Mouse (Mus musculus) ES-CJ7 (cell line): ENCODE results near the gene 1810010D01Rik.

ENCODE experiments used
- DNase-seq: peaks from one replicate; pipeline ENCODE4 v3.0.0; 2011; ENCODE audit warnings: low read depth, low spot score

Gene 1810010D01Rik

DNA sequence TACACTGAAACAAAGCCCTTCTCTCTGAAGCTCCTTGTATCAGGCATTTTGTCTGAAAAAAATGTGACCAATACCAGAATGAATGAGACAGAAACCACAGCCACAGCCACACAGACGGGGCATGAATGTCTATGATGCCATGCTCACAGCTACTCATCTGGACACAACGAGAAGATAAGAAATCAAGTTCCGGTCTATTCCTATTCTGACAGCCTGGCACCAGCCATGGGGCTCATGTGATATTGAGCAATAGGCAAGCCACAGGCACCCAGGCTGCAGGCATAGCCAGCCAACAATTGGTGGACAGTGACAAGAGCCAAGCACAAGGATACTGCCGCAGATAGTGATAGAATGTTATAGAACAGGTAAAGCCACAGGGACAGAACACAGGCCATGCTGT, 7.6 kb upstream of the 1810010D01Rik start:
- no peak for DNase-seq

DNA sequence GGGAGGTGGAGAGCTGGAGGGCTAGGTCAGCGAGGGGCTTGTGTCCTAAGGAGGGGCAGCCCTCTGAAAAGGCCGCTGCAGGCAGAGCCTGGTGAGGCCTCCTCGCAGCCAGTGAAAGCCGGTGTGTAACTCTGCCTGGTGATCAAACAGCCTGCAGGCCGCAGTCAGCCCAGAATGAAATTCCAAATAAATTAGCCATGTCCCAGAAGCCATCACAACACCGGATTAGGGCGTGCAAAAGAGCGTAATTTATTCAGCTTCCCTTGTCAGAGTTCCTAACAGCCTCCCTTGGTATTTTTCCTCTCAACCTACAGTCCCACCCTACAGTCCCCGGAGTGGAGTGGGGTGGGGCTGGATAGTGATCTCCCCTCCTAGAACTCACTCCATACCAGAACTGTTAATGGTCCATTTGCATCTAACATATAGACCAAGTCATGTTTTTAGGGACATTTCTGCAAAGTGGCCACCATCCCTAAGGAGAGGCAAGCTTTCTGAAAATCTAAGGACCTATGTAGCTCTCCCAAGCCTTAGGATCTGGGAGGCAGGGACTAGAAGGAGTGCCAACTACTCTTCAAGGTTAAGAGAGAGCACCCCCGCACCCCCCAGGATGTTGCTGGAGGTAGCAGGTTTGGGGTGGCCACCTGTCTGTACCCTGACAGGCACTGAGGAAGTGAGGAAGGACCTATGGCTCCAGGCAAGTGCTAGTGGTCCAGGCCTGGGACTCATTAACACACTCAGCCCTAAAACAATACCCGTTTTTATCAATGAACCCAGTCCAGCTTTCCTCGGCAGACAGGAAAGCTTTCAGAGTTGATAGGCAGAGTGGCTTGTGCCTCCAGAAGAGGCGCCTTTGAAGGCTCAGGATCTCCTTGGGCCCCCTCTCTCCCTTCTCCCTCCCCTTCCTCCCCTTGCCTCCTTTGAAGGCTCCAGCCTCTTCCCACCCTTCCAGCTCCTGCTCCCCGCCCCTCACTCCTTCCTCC, 4.1 kb upstream of the 1810010D01Rik start:
- no peak for DNase-seq

DNA sequence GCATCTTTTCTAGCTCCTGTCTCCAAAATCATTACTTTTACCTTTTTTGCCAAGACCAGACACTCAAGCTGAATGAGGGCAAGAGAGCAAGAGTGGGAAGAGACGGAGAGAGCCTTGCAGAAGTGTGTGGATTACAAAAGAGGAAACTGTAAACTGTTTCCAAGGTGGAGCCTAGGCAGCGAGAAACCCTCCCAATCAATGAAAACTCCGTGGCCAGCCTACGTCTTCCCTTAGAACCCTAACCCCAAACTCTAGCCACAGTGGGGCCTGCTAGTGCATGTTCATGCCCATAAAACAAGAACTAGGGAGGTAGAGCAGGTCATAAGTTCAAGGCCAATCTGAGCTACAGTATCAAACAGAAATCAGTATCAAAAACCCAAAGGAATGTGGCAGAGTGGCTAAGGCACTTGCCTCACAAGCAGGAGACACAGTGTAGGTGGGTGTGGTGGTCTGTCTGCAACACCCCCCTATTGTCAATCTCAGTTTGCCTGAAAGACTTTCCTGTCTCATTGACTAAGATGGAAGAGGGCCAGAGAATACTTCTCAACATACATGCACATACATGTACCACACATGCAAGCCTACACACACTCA, 2.7 kb upstream of the 1810010D01Rik start:
- DNase-seq: peak; percentile 60

DNA sequence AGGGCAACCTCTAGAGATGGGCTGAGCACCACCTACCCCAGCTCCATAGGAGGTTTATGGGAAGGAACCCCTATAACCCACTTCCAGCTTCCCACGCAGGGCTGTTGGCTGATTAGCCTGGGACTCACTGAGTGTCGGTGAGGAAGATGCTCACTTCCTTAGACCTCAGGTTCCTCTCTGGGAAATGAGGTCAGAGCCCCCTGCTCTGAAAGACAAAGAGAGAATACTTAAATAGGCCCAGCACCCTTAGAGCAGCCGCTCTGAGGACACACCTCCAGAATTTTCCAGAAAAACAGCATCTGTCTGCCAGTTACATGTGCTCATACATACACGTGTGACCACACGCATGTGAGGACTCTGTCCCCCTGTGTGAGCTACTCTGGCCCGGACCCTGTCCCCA, 1.1 kb downstream of the 1810010D01Rik start:
- DNase-seq: no peak

DNA sequence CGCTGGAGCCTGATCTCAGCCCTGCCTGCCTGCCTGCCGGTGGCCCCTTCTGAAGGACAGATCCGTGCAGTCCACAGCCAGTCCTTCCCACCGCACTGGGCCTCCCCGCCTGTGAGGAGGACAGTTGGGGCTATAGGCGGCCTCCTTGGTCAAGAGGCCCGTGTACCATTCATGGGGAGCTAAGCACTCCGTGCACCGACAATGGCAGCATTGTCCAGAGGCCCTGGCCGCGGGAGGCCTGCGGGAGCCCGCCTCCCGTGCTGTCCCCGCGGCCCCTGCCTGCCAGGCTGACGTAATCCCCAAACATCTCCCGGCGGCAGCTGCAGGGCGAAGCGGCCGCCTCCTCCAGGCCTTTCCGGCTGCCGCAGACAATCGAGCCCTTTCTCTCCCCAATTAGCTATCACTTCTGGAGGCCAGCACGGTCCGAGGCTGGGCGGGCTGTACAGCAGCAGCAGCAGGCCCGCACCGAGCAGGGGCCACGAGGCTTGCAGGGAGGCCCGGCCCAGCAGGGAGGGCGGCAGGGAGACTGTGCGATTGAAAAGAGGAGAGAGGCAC, 1.8 kb downstream of the 1810010D01Rik start:
- no peak for DNase-seq

DNA sequence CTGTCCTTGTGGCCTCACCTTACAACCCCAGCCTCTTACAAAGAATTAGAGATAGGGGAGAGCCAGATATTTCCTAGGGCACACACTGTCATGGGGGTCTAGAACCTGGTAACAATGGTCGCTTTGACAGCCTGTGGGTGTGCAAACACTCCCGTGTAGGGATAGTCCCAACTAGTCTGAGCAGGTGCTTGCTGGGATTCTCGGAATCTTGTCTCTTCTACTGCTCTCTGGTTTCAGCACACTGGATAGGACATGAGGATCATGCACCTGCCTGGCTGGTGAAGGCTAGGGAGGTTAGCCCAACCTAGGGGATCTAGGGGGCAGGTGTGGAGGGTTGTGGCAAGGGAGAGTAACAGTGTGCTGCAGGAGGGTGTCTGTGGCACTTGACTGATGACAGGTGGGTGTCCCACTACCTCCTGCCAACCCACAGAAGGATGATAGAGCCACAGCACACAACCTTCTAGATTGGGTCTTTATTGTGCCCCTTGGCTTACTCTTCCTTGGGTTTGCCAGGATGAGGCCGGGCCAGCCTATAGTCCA, 2.5 kb downstream of the 1810010D01Rik start:
- no peak for DNase-seq

DNA sequence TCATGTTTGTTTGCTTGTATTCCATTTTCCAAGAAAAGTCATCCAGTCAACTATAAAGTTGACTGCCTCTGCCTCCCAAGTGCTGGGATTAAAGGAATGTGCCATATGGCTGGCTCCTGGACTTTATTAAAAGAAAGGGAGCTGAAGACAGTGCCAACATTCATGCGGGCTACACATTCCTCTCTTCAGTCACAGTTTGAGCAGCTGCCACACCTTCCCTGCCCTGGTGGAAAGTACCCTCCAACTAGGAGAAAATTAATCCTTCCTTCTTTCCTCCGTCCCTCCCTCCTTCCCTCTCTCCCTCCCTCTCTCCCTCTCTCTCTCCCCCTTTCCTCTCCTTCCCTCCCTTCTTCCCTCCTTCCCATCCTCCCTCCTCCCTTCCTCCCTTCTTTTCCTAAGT, 8.2 kb downstream of the 1810010D01Rik start:
- no peak for DNase-seq

DNA sequence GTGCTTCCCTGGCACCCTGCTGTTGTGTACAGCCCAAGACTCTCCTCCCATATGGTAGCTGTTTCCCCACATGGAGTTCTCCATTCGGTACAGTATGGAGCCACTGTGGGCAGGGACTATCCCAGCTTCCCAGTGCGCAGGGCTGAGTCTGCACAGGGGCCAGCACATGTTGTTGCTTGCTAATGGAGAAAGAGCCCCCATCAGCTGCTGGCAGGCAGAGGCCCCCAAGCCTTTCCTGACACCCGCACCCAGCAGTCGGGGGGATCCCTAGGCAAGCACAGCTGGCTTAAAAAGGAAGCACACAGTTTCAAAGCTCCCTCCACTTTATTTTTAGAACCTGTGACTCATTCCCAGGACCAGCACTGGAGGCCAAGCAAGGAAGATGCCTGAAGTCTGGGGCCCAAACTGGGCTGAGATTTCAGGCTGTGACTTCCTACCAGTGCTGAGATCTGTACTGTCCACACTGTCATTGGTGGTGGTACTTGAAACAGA, 9.7 kb downstream of the 1810010D01Rik start:
- no peak for DNase-seq

DNA sequence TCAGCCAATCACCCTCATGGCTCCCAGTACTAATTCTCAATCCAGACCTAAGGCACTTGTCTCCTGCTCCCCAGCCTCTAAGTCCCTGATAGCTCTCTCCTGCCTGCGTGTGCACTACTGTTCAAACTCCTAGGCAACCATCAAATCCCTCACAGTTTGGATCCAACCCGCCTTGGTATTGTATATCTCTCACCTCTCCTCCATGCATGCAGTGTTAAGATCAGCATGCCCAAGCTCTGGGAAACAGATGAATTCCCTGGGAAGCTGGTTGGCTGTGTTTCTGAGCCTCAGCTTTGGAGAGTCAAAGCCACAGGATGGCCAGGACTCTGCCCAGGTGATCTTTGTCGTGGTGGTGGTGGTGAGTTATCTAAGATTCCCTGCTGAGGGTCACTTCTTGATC, 10.2 kb downstream of the 1810010D01Rik start:
- DNase-seq: no peak

DNA sequence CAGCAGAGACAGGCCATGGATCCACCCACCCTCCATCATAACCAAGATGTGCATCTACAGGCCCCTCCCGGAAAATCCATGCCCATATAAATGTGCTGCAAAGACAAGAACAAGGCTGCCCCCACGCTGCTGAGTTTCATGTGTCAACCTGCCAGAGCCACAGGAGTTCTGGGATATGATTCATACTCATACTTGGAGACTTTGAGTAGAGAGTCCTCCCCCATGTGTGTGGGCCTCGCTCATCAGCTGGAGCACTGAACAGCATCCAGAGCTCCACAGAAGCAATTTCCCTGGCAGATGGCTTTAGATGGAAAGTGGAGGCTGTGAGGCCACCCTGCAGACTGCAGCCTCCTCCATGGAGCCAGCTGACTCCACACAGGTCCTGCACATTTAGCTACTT, 10.9 kb downstream of the 1810010D01Rik start:
- DNase-seq: no peak

DNA sequence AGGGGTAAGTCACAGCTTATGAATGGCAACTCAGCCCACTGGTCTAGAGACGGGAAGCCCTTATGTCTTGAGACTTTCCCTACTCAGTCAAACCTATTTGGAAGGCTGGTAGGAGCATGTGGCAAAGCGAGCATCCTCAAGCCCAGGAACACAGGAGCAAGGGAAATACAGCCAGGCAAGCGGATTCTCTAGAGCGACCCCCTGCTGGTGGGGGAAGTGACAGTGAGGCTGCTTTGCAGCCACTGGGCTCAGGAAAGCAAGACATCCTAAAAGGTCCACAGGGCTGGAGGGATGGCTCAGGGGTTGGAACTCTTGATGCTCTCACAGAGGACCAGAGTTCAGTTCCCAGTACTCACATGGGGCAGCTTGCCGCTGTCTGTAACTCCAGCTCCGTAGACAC, 11.6 kb downstream of the 1810010D01Rik start:
- DNase-seq: no peak

DNA sequence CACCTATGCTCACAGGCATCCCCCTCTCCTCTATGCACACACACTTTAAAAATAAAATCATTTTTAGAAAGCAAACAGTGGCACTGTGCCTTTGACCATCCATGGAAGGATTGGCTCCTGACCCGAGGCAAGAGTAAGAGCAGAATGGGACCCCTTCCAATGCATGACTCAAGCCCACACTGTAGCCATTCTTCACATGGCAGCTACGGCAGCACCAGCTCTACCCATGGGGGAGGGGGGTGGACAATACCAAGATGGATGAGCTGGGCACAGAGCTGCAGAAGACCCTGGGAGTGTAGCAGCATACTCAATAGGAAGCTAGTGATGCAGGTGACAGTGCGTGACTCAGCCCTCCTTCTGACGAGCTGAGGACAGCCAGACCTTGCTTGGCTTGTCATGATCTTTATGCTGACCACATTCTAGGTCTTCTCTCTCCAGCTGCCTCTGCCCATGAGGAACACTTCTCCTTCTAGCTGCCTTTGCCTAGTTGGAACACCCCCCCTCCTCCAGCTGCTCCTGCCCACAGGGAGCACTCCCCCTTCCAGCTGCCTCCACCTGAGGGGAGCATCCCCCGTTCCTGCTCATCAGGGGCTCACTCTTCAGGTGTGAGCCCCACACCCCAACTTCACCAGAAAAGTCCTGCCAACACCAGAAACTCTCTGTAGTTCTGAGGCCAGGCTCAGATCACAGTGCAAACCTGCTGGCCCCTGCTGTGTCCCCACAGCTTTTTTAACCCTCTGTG, 12.6 kb downstream of the 1810010D01Rik start:
- DNase-seq: no peak

DNA sequence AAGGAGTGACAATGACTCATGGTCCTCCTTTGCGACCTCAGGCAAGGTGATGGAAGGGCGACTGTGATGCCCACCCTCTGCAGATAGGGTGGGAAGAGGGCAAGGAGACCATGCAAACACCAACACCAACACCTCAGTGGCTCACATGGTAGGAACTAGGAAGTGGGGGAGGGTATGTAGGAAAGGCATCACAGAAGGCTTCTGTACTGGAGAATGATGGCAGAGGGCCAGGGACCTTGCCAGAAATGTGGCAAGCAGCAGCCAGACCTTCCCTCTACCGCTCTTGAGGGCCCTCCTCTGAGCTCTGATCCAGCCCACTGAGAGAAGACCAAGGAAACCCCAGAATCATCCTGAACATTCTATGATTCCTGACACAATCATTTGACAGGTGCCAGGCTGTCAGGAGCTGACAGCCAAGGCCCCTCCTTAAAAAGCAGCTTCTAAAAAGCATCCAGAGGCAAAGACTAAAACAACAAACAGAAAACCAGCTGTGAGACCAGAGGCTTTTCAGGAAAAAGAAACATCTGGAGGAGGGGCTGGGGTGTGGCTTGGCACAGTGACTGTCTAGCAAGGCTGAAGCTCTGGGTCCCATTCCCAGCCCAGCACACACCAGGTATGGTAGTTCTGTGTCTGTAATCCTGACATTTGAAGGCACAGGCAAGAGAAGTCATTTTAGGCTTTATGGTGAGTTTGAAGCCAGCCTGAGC, 13.3 kb downstream of the 1810010D01Rik start:
- DNase-seq: no peak

DNA sequence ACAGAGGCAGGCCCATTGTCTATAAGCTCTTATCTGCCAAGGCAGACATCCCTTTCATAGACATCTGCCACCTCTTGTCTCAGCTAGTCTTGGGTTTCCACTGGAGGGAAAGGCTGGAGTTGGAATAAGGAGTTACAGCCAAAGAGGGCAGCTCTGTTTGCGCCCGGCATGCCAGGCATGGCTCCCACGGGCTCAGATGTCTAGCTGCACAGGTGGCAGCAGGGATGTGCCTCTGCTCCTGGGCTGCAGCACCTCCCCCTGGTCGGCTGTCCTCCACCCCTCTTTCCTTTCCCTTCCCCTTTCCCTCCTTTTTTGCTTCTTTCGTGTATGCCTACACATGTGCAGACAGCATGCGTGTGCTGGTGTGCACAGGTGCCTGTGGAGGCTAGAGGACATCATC, 15.1 kb downstream of the 1810010D01Rik start:
- no peak for DNase-seq

DNA sequence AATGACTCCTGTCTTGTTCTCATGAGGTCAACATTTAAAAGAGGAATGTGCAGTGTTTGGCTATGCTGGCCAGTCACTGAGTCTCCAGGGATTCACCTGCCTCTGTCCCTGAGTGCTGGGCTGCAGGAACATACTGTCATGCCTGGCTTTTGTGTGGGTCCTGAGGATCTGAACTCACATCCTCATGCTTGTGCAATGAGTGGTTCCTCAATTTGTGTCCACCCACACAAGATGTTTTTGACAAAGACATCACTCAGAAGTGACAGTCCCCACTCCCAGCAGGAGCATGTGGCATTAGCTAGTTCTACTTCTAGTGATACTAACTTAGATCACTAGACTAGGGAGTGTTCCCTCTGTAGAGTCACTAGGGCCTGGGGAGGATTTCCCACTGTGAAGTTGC, 17.4 kb downstream of the 1810010D01Rik start:
- no peak for DNase-seq

DNA sequence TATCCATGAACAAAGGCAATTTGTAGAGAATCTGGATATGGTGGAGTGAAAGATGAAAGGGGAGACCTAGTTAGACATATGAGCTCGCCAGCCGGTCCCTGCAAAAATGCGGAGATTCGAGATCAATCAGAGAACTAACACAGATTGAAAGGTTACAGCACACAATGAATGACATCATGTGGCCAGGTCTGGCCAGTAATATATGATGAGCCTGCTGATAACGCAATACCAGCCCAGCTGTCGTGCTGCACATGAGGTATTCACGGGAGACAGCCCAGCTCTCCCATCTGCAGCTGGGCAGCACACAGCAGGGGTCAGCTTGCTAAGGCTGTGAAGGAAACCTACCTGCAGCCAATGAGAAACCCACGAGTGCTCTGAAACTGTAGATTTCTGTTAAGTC, 18.6 kb downstream of the 1810010D01Rik start:
- no peak for DNase-seq

DNA sequence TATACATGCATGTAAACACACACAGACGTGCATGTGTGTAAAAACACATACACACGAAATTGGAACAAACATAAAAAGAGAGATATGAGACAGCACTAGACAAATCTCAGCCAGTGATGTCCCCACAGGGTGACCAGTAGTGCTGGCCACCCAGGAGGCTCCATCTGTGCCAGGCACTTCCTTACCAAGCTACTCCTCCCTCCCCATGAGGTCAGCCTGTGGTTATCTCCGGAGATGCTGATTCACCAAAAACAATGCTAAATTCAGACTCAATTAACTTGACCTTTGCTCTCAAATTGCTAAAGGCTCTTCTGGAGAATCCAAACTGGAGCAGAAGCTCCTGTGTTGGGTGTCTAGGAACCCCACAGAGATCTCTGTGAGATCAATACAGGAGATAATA, 20.1 kb downstream of the 1810010D01Rik start:
- DNase-seq: no peak

DNA sequence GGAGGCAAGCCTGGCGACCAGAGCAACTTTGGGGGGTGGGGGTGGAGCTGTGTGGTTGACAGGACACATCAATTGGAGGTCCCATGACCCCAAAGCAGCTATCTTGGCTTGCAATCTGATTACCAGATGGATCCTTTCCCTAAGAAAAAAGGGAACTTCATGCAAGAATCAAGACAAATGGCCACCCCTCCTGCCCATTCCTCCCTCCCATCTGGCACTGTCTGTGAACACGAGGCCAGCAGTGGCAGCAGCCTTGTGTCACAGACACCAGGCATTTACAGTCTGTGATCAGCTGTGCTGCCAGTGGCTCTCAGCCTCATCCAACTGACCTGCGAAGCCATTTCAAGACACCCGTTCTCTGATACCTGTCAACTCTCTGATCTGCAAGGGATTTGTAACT, 25.5 kb downstream of the 1810010D01Rik start:
- DNase-seq: no peak

DNA sequence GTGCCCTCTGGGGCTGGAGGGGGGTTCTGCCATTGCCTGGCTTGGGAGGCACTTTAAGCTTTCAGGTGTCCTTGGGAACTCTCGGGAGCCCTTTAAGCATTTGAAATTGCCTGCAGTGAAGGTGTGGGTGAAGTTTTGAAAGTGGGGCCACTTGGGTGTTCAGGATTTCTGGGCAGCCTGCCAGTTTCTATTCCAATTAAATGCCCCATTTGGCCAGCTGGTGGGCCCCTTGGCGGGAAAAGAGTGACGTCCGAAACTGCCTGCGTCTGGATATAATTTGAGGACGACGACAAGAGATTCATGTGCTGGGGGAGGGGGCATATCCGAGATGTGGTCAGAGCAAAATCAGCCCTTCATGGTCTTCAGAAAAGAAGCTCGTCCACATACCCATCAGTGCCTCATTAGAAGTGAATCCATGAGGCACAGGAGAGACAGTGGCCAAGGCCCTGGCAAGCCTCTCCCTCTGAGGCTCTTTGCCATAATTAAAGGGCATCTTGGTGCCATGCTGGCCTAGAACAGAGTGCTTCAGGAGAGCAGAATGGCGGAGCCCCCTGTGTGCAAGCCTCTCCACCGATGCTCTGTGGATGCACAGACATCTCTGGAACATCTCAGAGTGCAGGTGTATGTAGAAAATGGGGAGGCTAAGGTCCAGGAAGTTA, 26.4 kb downstream of the 1810010D01Rik start:
- DNase-seq: no peak

DNA sequence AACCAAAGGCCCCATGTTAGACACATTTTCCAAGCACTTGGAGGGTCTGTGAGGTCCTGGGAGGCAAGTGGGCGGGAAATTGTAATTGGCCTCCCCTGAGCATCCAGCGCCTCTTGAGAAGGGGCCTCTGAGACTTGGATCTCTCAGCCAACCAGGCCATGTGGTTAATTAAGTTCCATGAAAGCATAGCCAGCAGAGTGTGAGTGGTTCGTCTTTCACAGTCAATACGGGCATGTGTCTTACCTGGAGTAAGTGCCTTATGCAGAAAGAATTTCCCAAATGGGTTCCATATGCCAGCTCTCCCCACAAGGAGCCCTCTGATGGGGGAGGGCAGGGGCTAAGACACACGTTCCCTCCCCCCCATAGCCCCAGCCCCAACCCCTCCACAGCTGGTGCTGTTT, 28.2 kb downstream of the 1810010D01Rik start:
- DNase-seq: no peak
